Mouse (Mus musculus): ENCODE data around the gene Rnaseh2a. TPM values are rescaled to one million over a fixed set of nuclear protein-coding genes. Genes with fewer than 3 reads are reported as not detected.

The Rnaseh2a gene
- 10 to 100 TPM; 23.3 to 23.8 TPM for total RNA-seq (2021)
- long read RNA-seq, experiment 1, transcript Rnaseh2a-203 (8 exons, 2,044 nt): major isoform, 9 of 14 reads
- long read RNA-seq, experiment 1, partial matches to known transcripts: 1 of 14 reads
- long read RNA-seq, experiment 1, other reads (novel, unspliced or antisense): 2 of 14 reads
- long read RNA-seq, experiment 2, transcript Rnaseh2a-203 (8 exons, 2,044 nt): major isoform, 12 of 21 reads
- long read RNA-seq, experiment 2, partial matches to known transcripts: 1 of 21 reads
- long read RNA-seq, experiment 2, other reads (novel, unspliced or antisense): 8 of 21 reads

DNA sequence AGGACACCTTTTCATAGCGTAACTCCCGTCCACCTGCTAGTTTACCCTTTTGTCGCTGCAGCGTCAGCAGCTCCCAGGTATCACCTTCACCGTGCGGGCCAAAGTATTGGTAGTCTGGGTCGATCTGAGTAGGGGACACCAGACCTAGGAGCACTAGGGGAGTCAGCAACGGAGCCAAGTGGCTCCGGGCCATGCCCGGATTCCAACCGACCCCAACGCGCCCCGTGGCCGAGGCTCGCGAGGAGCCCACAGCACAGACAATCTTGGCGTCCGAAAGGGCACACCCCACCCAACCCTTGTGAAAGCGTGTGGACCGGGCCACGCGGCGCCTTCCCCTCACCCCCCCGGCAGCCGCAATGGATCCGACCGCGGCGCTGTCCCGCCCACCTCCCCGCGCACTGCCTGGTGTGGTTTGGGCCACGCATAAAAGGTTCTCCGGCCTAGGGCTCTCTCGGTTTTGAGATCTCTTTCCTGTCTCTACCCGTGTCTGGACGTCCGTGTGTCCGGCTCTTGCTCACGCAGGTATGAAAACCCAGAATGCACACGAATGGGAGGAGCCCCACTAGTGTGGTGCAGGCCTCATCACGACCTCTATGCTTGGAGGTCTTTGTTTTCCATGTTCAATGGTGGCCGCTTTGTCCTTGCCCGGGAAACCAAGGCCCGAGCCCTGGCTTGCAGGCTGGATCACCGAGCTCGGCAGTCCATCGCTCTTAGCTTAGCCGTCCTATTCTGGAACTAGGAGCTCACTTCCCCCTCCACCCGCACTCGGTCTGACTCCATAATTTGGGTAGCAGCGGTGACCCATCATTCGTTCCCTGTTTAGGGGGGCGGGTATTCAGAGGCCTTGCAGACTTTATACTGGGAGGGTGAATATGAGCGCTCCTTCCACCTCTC lies at the start of gene Rnaseh2a, which contains the start of the genes Gm49661 and Prdx2:
TSS of gene Rnaseh2a (minus strand) at position 527 of the 894 bp plus-strand sequence.
TSS of gene Gm49661 (minus strand) at position 193 of the 894 bp plus-strand sequence.
TSS of gene Prdx2 (plus strand) at position 347 of the 894 bp plus-strand sequence.
- intact Hi-C loops (cut with DNase I): loop anchor here (5.0 kb wide), 1 partner anchor 33 kb away; no protein-coding TSS in a partner anchor
- peak; percentile 65 to 69 for DNase-seq

DNA sequence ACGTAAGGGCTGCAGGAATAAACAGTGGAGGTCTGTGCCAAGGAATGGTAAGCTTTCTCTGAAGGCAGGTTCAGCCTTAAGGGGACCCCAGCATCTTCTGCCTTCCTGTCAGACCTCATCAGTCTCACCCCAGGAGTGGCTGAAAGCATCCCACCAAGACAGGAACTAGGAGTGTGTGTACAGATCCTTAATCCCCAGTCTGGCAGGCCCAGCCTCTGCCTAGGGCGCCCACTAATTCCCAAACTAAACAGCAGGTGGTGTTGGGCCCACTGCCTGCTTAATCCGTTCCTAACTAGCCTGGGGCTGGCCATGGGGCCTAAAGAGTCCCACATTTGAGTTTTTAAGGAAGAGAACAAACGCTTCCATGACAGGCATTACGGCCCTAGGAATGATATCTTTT lies 47.6 kb upstream of the Rnaseh2a start:
- DNase-seq: no peak
- intact Hi-C loops (cut with DNase I): no loop called here

DNA sequence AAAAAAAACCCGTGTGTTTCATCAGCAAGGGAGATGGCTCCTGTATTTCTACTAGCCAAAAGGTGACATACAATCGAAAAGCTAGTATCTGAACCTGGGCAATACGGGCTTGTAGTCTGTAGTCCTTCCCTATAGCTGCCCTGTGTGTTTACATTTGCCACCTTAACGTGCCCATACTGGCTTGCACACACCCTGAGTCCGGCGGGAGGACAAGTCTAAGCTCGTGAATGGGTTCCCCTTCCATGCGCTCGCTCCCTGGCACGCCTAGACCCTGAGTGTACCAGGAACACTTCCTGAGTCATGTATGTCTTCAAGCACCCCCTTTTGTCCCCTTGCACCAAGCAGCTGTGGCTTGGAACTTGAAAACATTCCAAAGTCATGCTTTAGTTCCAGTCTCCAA lies 47.2 kb upstream of the Rnaseh2a start:
- intact Hi-C loops (cut with DNase I): no loop called here
- no peak for DNase-seq

DNA sequence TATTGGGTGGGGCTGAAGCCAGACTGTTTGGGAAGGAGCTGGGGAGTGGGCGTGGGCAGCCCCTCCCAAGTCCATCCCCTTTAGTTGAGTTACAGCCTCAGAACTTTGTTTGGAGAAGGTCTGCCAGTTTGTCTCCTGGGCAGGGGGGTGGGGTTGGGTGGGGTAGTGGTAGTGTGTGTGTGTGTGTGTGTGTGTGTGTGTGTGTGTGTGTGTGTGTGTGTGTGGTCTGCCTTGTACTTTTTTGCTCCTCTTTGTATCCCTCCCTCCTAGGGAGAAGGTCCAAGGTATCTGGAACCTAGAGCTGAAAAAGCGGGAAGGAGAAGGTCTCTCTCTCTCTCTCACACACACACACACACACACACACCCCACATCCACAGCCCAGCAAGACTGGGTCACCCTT lies 44.9 kb upstream of the Rnaseh2a start, which contains the start of gene Best2:
TSS of gene Best2 (minus strand) at position 101 of the 400 bp plus-strand sequence.
- no peak for DNase-seq

DNA sequence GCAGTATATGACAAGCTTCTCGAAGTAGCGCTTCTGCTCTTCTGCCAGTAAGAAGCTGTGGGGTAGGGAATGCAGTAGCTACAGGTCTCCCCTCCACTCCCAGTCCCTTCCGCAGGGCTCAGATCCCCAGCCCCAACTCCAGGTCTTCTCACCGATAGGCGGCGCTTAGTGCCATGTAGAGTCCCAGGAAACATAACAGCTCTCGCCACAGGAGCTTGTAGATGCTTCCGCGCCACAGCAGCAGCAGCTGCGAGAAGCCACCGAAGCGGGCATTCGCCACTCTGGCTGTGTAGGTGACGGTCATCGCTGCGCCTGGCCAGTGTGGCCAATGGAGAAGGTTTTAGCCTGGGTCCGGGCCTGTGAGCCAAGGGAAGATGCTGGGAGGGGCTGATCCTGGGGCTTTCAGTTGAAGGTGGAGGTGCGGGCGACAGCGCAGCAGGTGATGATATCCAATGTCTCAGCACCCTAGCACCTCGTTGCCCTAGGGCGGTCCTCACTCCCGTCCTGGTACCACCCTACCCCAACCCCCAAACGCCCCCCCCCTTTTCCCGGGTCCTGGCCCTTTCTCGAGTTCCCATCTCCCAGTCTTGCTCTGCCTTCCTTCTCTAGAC lies 43.8 kb upstream of the Rnaseh2a start:
- intact Hi-C loops (cut with DNase I): no loop called here
- DNase-seq: peak in 1 of 2 experiments; percentile 29

More for the DNA sequence above, 44.9 kb upstream of the Rnaseh2a start, which contains the start of gene Best2:
- intact Hi-C loops (cut with DNase I): no loop called here

DNA sequence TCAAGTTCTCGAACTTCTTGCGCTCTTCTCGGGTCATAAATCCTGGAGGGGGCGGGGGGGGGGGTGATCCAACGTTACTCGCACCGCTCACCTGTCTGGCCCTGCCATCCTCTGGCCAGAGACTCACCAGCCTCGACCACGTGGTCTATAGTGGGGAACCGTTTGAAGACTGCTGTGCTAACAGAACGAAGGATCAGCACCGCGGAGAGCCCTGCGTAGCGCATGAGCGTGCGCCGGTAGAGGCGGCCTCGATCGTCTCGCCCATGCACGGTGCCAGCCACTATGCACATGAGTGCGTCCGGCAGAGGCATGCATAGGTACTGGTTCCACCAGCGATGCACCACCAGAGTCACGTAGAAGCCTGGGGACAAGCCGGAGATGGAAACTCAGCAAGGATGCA lies 41.7 kb upstream of the Rnaseh2a start:
- intact Hi-C loops (cut with DNase I): no loop called here
- no peak for DNase-seq

DNA sequence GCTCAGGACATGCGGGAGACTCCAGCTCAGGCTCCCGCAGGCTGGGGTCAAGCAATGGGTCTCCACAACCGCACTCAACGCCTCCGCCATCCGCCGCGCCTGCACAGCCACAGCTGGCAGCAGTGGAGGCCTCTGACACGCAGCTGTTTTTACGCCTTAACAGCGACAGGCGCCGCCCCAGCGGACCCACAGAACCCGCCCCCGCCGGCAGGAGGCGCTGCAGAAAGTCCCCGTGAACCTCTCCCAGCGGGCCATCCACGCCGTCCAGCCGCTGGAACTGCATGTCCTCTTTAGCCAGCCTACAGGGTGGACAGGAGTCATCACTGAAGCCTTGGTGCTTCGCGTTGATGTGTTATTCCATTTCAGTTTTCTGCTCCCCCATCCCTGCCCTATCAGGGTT lies 38.1 kb upstream of the Rnaseh2a start:
- intact Hi-C loops (cut with DNase I): no loop called here
- DNase-seq: no peak

DNA sequence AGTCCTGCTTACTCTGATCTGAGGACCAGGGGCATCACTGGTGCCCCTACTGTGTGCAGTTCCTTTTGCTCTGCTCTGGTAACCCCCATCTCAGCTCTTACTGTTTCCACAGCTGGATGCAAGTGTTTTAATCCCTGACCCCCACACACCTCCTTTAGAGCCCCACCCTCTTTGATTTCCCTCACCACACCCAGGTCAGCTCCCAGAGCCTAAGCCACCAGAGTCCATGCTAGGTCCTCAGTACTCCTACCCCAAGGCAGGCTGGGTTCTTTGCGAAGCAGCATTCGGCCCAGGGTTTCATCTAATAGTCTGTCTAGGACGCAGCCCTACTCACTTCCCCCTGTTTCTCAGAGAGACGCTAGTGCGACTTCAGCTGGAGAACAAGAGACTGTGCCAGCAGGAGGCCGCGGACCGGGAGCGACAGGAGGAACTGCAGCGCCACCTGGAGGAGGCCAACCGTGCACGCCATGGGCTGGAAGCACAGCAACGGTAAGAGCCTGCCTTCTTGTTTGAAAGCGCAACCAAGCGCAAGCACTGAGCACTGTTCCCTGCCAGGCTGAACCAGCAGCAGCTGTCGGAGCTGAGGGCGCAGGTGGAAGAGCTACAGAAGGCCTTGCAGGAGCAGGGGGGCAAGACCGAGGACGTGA lies 28.2 kb upstream of the Rnaseh2a start:
- intact Hi-C loops (cut with DNase I): loop anchor here (5.0 kb wide), 1 partner anchor 70 kb away; no protein-coding TSS in a partner anchor
- DNase-seq: peak; percentile 85 to 89

DNA sequence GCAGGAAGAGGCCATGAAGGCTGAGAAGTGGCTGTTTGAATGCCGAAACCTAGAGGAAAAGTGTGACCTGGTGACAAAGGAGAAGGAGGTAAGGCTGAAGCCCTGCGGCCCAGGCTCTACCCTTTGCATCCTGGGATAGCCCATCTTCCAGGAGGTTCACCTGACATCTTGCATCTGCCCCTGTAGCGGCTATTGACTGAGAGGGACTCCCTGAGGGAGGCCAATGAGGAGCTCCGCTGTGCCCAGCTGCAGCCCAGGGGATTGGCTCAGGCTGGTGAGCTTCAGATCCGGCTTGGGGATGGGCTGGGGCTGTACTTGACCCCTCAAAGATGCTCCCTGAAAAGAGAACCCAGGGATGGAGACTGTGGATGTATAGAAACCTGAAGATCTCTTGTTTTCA lies 27.4 kb upstream of the Rnaseh2a start:
- DNase-seq: no peak
- intact Hi-C loops (cut with DNase I): loop anchor here (5.0 kb wide), 1 partner anchor 70 kb away; no protein-coding TSS in a partner anchor

DNA sequence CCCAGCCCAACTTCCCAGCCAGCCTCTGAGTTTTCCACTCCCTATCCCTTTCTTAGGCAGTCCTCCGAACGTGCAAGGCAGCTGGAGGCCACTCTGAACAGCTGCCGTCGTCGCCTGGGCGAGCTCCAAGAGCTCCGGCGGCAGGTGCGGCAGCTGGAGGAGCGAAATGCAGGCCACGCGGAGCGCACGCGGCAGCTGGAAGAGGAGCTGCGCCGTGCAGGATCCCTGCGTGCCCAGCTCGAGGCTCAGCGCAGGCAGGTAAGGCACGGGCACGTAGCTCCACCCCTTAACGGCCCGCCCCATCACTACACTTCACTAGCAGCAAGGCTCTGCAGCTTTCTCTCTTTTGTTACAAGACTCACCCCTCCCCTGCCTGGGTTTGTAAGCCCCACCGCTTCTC lies 26.1 kb upstream of the Rnaseh2a start:
- no peak for DNase-seq
- intact Hi-C loops (cut with DNase I): loop anchor here (5.0 kb wide), 1 partner anchor 68 kb away; no protein-coding TSS in a partner anchor

DNA sequence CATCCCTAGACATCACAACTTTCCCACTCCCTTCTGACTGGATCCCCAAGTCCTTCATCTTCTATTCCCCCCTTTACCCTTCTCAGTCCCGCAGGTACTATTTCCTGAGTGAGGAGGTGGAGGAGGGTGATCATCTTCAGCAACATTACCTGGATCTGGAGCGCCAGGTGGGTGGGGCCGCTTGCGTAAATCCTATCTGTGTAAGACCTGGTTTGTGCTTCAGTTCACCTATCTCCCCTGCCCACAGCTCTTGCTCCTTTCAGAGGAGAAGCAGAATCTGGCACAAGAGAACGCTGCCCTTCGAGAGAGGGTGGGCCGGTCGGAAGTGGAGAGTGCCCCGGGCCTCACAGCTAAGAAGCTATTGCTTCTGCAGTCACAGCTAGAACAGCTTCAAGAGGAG lies 24.8 kb upstream of the Rnaseh2a start:
- DNase-seq: no peak
- intact Hi-C loops (cut with DNase I): no loop called here

DNA sequence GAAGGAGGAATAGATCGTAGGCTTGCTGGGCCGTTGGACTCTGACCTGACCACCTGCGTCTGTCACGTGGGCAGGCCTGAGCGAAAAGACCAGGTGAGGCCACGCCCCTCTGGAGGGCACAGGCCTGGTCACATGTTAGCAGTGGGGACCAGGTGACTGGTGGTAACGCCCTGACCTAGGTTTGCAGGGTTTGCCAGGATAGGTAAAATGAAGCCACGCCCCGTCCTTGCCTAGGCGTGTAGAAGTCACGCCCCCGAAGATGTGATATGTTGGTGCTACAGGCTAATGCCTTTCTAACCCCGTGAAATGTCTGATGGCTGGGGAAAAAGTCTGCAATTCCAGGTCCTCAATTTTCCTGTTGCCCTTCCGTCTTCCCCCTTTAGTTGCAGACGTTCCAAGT lies 21.3 kb upstream of the Rnaseh2a start:
- DNase-seq: no peak
- intact Hi-C loops (cut with DNase I): loop anchor here (1.0 to 2.0 kb wide), 2 partner anchors 17 to 46 kb away; no protein-coding TSS in a partner anchor

DNA sequence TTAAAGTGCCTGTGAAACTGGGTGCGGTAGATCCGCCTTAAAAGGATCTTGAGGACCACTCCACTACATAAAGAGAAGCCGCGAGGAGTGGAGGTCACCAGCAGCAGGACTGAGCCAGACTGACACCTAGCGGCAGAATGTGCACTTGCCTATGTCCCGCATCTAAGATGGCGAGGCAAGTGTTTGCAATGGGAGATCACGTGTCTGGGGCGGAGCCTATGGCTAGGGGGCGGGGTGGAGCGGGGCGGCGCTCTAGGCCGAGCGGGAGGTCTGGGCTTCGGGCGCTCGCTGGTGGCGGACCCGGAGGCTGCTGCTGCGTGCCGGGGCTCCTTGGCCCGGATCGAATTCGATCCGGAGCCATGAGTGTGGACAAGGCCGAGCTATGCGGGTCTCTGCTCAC lies 20.8 kb upstream of the Rnaseh2a start, which contains the start of gene Hook2:
TSS of gene Hook2 (plus strand) at position 255 of the 400 bp plus-strand sequence.
- intact Hi-C loops (cut with DNase I): loop anchor here (1.0 to 2.0 kb wide), 2 partner anchors 16 to 46 kb away; no protein-coding TSS in a partner anchor
- DNase-seq: peak; percentile 94 to 96

DNA sequence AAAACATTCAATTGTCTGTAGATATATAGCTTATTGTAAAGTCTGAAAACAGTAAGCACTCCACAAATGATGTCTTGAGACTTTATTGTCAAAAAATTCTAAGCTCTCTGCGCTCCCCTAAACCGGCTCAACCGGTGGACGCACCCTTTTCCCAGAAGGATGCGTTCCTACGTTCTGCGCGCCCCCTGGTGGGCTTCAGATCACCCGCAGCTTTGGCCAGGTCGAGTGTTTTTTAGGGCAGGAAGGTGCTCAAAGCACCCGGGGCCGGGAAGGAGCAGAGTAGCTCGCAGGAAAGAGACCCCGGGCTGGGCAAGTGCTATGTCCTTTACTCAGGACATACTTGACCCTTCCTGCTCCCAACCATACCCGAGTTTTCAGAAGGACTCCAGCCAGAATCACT lies 20.2 kb upstream of the Rnaseh2a start:
- intact Hi-C loops (cut with DNase I): loop anchor here (1.0 to 2.0 kb wide), 2 partner anchors 16 to 45 kb away; no protein-coding TSS in a partner anchor
- DNase-seq: peak; percentile 92 to 94

DNA sequence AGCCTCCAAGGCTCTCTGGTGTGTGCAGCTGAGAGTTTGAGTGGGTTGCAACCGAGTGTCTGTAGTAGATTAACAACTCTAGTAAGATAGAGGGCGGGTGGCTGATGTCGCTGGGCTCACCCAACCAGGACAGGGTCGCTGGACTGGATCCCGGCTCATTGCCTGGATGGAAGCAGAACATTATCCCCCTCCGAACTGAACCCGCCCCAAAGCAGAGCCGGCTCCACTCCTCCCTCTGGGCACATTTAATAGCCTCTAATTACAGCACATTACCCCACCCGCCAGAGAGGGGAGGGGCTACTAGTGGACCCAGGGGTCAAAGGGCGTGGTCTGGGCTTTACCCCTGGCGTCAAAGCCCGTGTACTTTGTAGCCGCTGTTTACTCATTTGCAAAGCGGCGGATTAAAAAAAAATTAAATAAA lies 19.8 kb upstream of the Rnaseh2a start:
- DNase-seq: peak in 1 of 2 experiments; percentile 66
- intact Hi-C loops (cut with DNase I): no loop called here

DNA sequence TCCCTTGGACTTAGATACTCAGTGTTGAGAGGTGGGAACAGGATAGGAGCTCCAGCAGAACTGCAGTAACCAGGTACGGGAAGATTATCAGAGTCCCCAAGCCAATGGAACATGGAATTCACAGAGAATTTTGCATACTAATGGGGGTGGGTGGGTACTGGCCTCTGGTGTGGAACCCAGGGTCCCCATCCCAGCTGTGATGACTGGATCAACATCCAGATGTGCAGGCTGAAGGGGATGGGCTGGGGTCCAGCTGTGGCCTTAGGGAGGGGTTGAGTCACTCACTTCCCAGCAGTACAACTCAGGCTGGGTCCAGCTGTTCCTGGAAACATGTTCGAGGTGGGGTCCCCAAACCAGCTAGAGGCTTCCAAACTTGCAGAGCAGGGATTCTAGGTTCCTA lies 18.3 kb upstream of the Rnaseh2a start:
- no peak for DNase-seq
- intact Hi-C loops (cut with DNase I): no loop called here

DNA sequence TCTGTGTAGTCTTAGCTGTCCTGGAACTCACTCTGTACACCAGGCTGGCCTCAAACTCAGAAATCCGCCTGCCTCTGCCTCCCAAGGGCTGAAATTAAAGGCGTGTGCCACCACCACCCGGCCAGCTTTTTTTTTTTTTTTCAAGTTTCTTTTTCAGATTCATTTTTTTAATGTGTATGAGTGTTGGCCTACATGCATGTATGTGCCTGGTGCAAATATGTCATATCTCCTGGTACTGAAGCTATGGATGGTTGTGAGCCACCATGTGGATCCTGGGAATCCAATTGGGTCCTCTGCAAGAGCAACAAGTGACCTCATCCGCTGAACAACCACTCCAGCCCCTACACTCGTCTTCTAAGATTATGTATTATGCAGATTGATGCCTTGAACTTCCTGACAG lies 17.8 kb upstream of the Rnaseh2a start:
- intact Hi-C loops (cut with DNase I): no loop called here
- DNase-seq: no peak

DNA sequence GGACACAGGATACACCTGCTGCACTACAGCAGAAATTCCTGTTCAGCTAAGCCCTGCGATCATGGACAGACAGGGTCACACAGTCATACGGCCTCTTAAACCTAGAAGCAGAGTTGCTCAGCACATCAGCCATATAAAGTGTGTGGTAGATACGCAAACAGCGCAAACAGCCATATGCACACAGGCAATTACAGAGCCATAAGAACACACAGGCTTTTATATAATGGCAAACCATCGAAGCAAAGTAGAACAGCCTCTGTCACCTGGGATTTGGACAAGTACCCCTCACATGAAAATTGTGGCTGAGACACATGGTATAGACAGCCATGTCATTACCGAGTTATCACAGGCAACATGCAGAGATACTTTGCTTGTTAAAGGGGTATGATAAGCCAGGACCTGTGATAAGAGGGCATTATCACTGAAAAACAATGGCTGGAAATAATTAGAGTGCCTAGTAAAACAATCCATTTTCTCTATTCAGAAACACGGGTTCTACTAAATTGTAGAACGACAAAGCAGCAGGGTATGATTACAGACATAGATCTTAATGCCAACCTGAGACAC lies 16.9 kb upstream of the Rnaseh2a start:
- intact Hi-C loops (cut with DNase I): no loop called here

DNA sequence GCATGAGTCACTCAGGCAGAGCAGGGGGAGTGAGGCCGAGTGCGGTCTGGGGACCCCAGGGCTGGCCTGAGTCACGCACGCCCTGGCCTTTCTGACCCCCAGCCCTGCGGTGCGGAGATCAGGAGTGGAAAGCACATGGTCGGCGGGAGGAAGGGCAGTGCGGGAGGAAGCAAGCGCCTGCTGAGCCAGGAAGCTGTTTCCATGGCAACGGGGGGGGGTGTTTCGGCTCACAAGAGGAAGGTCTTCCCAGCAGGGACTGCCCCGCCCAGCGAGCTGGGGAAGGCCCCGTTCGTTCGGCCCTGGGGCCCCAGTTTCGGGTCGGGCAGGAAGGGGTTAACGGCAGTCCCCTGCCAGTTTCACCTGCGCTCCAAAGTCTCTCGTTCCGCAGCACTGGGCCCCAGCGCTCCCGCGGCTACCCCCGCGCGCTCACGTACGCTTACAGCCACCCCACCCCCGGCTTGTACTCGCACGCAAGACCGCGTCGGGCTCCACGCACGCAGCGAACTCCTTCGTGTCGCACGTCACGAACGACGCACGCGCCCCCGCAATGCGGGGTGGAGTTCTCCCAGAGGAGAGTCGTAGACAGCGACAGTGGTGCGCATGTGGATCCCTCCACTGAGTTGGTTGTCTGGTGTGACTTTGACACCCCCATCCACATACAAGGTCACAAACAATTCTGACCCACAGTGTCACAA lies 16.3 kb upstream of the Rnaseh2a start:
- DNase-seq: peak; percentile 72 to 79
- intact Hi-C loops (cut with DNase I): no loop called here

More for the DNA sequence above, 16.9 kb upstream of the Rnaseh2a start:
- no peak for DNase-seq

Measured in gastrocnemius, postnatal 36 days (tissue).